8 mouse cellular contexts compared by ENCODE assay signal in genomic region chr9:8899616-8900202, GRCm38 (mm10). TPM values are rescaled to one million over a fixed set of nuclear protein-coding genes. Genes with fewer than 3 reads are reported as not detected.
DNase-seq lines count a peak whose midpoint lies in the region; ATAC-seq lines count a peak whose summit lies in the region.

Gene Pgr, plus strand, starts transcription at chr9:8899833.

- H3K4me2 ChIP-seq in forebrain, embryonic 15.5 days (replicated peaks): peak within 1 kb of the TSS; percentile 98
- H3K4me2 ChIP-seq in liver, embryonic 16.5 days (ENCODE audit: low read depth, low read length): peak within 1 kb of the TSS; percentile 36

- WGBS in forebrain, embryonic 15.5 days: under 1% methylated on average over 16 of the region's 16 CpGs
- WGBS in liver, embryonic 16.5 days (ENCODE audit: insufficient replicate concordance): 2% methylated on average over 16 of the region's 16 CpGs

- DNase-seq in adrenal gland, adult 2 months: peak; percentile 19
- no peak for DNase-seq in adrenal gland, postnatal 14 days
- DNase-seq in adrenal gland, postnatal 25 days: peak; percentile 9
- DNase-seq in kidney, postnatal 36 days: peak; percentile 21 to 30
- peak; percentile 36 for DNase-seq in right cerebral cortex, postnatal 14 days
- no peak for DNase-seq in gastrocnemius, adult 8-10 months (ENCODE audit: low spot score in 2 of 2)

- ATAC-seq in forebrain, embryonic 15.5 days (replicated peaks): peak; percentile 67
- ATAC-seq in liver, embryonic 16.5 days (ENCODE audit: low read depth): no peak

- no peaks in the 10 kb centered on the region for H3K9me3 ChIP-seq in forebrain, embryonic 15.5 days
- no peaks in the 10 kb centered on the region for H3K9me3 ChIP-seq in liver, embryonic 16.5 days (replicated peaks; ENCODE audit: control insufficient read depth, low read length)

- H3K9ac ChIP-seq in forebrain, embryonic 15.5 days (replicated peaks): peak within 1 kb of the TSS; percentile 62
- H3K9ac ChIP-seq in liver, embryonic 16.5 days (ENCODE audit: low read depth, low read length): no peak within 1 kb of the TSS

- H3K4me3 ChIP-seq in forebrain, embryonic 15.5 days: peak within 1 kb of the TSS; percentile 54
- H3K4me3 ChIP-seq in liver, embryonic 16.5 days (ENCODE audit: low read depth, low read length): peak within 1 kb of the TSS; percentile 1; the same call in 1 of the 2 replicates

- no peaks in the 10 kb centered on the region for H3K36me3 ChIP-seq in forebrain, embryonic 15.5 days
- no peaks in the 10 kb centered on the region for H3K36me3 ChIP-seq in liver, embryonic 16.5 days (ENCODE audit: control insufficient read depth, insufficient read depth)

- H3K4me1 ChIP-seq in forebrain, embryonic 15.5 days: peaks cover 23% of the 10 kb centered on the region
- no peaks in the 10 kb centered on the region for H3K4me1 ChIP-seq in liver, embryonic 16.5 days (ENCODE audit: control insufficient read depth, low read depth, low read length)

- H3K27me3 ChIP-seq in forebrain, embryonic 15.5 days: peaks cover 32% of the 10 kb centered on the region
- H3K27me3 ChIP-seq in liver, embryonic 16.5 days (ENCODE audit: control insufficient read depth, insufficient read depth, low read depth, low read length): peaks cover 40% of the 10 kb centered on the region

- no peak within 1 kb of the TSS for H3K27ac ChIP-seq in forebrain, embryonic 15.5 days (replicated peaks)
- H3K27ac ChIP-seq in liver, embryonic 16.5 days (ENCODE audit: low read length): no peak within 1 kb of the TSS

RNA-seq across cellular contexts. Expression of gene Pgr, which starts in this region (rescaled TPM):
- total RNA-seq in adrenal gland, adult 2 months (2021): under 1 TPM; 0.14 to 0.38 TPM
- polyA plus RNA-seq in adrenal gland, adult 2 months (2012; rRNA removed): 0.29 and 0.35 TPM in 2 replicates
- total RNA-seq in adrenal gland, postnatal 14 days (2021): 0.11 and 0.26 TPM in 2 replicates
- 0.15 and 0.19 TPM in 2 replicates for total RNA-seq in adrenal gland, postnatal 25 days (2021)
- polyA plus RNA-seq in forebrain, embryonic 15.5 days (2015; fragmentation: Nextera tagmentation; extraction: Ambion mirVana): 0.84 and 1.3 TPM in 2 replicates
- polyA plus RNA-seq in liver, embryonic 16.5 days (2015; fragmentation: Nextera tagmentation; extraction: Ambion mirVana): not detected in 2 replicates
- total RNA-seq in gastrocnemius, adult 8-10 months (2022): under 1 TPM in 1 of 4 experiments, not detected in 3; 0.08 TPM

Comparison
In these comparisons a context has a peak if more than half of its experiments do, and no peak if none do; other contexts are left out.
1. Peak in DNase-seq in adrenal gland, adult 2 months; RNA of the gene not detected or under 1 TPM.
2. Peak in DNase-seq in adrenal gland, postnatal 25 days; RNA of the gene not detected or under 1 TPM.
3. DNase-seq: peak in kidney, postnatal 36 days (2 of 2) and right cerebral cortex, postnatal 14 days (single experiment); none in adrenal gland, postnatal 14 days (single experiment) and gastrocnemius, adult 8-10 months (0 of 2).